Mouse (Mus musculus): ENCODE results near the gene Tmem102. TPM values are rescaled to one million over a fixed set of nuclear protein-coding genes. Genes with fewer than 3 reads are reported as not detected.

Gene Tmem102
- total and polyA plus RNA-seq, 3 experiments: not detected

GRCm38 (mm10) chr11:69757303-69758089 is 47.9 kb downstream of the Tmem102 start:
- Histone ChIP-seq H3K4me1 (ENCODE audit: insufficient read depth, low read depth, low read length) (peaks cover 66% of the 10 kb centered on the region), H3K27me3 (ENCODE audit: insufficient read depth, low read length) (no peaks in the 10 kb centered on the region), H3K36me3 (replicated peaks) (peaks cover 13% of the 10 kb centered on the region), H3K4me3 (ENCODE audit: low read depth, low read length) (peak overlapping the region; percentile 73), H3K9me3 (replicated peaks) (no peaks in the 10 kb centered on the region)
- DNase-seq (ENCODE audit: low spot score) (no peak), ATAC-seq (ENCODE audit: extremely low read depth, insufficient number of reproducible peaks, low FRiP score, poor library complexity, severe bottlenecking) (no peak)
- TF ChIP-seq GATA1 (IDR thresholded peaks at IDR 0.05; ENCODE audit: borderline replicate concordance, low read length) (no peak), CTCF (IDR thresholded peaks at IDR 0.05; ENCODE audit: low read depth, low read length) (no peak), POLR2AphosphoS5 (IDR thresholded peaks at IDR 0.05; ENCODE audit: insufficient replicate concordance, low read depth, low read length) (no peak), TAL1 (conservative IDR thresholded peaks at IDR 0.05; ENCODE audit: low read depth, low read length) (no peak), GATA2 (IDR thresholded peaks at IDR 0.05; ENCODE audit: borderline replicate concordance, low read depth, low read length) (no peak)

GRCm38 (mm10) chr11:69754701-69755100 is 50.7 kb downstream of the Tmem102 start:
- TF ChIP-seq GATA1 (IDR thresholded peaks at IDR 0.05; ENCODE audit: borderline replicate concordance, low read length) (no peak), GATA2 (IDR thresholded peaks at IDR 0.05; ENCODE audit: borderline replicate concordance, low read depth, low read length) (no peak), TAL1 (conservative IDR thresholded peaks at IDR 0.05; ENCODE audit: low read depth, low read length) (no peak), CTCF (IDR thresholded peaks at IDR 0.05; ENCODE audit: low read depth, low read length) (no peak), POLR2AphosphoS5 (IDR thresholded peaks at IDR 0.05; ENCODE audit: insufficient replicate concordance, low read depth, low read length) (no peak)
- Histone ChIP-seq H3K36me3 (replicated peaks) (peaks cover 19% of the 10 kb centered on the region), H3K4me3 (ENCODE audit: low read depth, low read length) (no peak overlapping the region; the same call in 1 of the 2 replicates), H3K27me3 (ENCODE audit: insufficient read depth, low read length) (no peaks in the 10 kb centered on the region), H3K9me3 (replicated peaks) (no peaks in the 10 kb centered on the region), H3K4me1 (ENCODE audit: insufficient read depth, low read depth, low read length) (peaks cover 61% of the 10 kb centered on the region)
- DNase-seq (ENCODE audit: low spot score) (no peak), ATAC-seq (ENCODE audit: extremely low read depth, insufficient number of reproducible peaks, low FRiP score, poor library complexity, severe bottlenecking) (no peak)

- H3K36me3 ChIP-seq (replicated peaks): peaks cover 23% of the 10 kb centered on the region
- DNase-seq (ENCODE audit: low spot score) (no peak), ATAC-seq (ENCODE audit: extremely low read depth, insufficient number of reproducible peaks, low FRiP score, poor library complexity, severe bottlenecking) (no peak)
- H3K4me3 ChIP-seq (ENCODE audit: low read depth, low read length): no peak overlapping the region; the same call in 1 of the 2 replicates
- H3K27me3 ChIP-seq (ENCODE audit: insufficient read depth, low read length): no peaks in the 10 kb centered on the region
- no peaks in the 10 kb centered on the region for H3K9me3 ChIP-seq (replicated peaks)
- H3K4me1 ChIP-seq (ENCODE audit: insufficient read depth, low read depth, low read length): peaks cover 57% of the 10 kb centered on the region
- TF ChIP-seq TAL1 (conservative IDR thresholded peaks at IDR 0.05; ENCODE audit: low read depth, low read length): no peak
- no peak for TF ChIP-seq CTCF (IDR thresholded peaks at IDR 0.05; ENCODE audit: low read depth, low read length)
These were observed 51.2 kb downstream of the Tmem102 start for GRCm38 (mm10) chr11:69754233-69754632.

Other genes starting within 250 kb of the Tmem102 start
Only the 20 nearest of the 45 such genes appear.
- not detected in 2 replicates for gene Tnfsf12, start 109.8 kb downstream of the Tmem102 start, total RNA-seq (2014; fragmentation: Nextera tagmentation)
- not detected in 2 replicates for gene Tnfsf12, start 109.8 kb downstream of the Tmem102 start, total RNA-seq (2017)
- gene Tnfsf12, start 109.8 kb downstream of the Tmem102 start, polyA plus RNA-seq (2012): not detected in 2 replicates
- gene Tnfsfm13, start 109.5 kb downstream of the Tmem102 start, total RNA-seq (2014; fragmentation: Nextera tagmentation): not detected in 2 replicates
- not detected in 2 replicates for gene Tnfsfm13, start 109.5 kb downstream of the Tmem102 start, total RNA-seq (2017)
- not detected in 2 replicates for gene Tnfsfm13, start 109.5 kb downstream of the Tmem102 start, polyA plus RNA-seq (2012)
- gene Polr2a, start 47.0 kb downstream of the Tmem102 start, total RNA-seq (2014; fragmentation: Nextera tagmentation): 192 and 251 TPM in 2 replicates
- gene Polr2a, start 47.0 kb downstream of the Tmem102 start, total RNA-seq (2017): 21.3 and 26.2 TPM in 2 replicates
- gene Polr2a, start 47.0 kb downstream of the Tmem102 start, polyA plus RNA-seq (2012): 116 and 119 TPM in 2 replicates
- gene Slc35g3, start 43.7 kb downstream of the Tmem102 start, total RNA-seq (2014; fragmentation: Nextera tagmentation): 1.1 TPM in 1 of 2 replicates, not detected in the other
- gene Slc35g3, start 43.7 kb downstream of the Tmem102 start, total RNA-seq (2017): 0.27 TPM in 1 of 2 replicates, not detected in the other
- gene Slc35g3, start 43.7 kb downstream of the Tmem102 start, polyA plus RNA-seq (2012): 0.18 TPM in 2 replicates
- 18.4 and 19.0 TPM in 2 replicates for gene Zbtb4, start 39.7 kb downstream of the Tmem102 start, total RNA-seq (2014; fragmentation: Nextera tagmentation)
- gene Zbtb4, start 39.7 kb downstream of the Tmem102 start, total RNA-seq (2017): 5.6 and 8.6 TPM in 2 replicates
- gene Zbtb4, start 39.7 kb downstream of the Tmem102 start, polyA plus RNA-seq (2012): 13.0 and 13.4 TPM in 2 replicates
- 2.3 and 2.8 TPM in 2 replicates for gene Chrnb1, start 9.7 kb downstream of the Tmem102 start, total RNA-seq (2014; fragmentation: Nextera tagmentation)
- gene Chrnb1, start 9.7 kb downstream of the Tmem102 start, total RNA-seq (2017): 1.1 and 1.2 TPM in 2 replicates
- gene Chrnb1, start 9.7 kb downstream of the Tmem102 start, polyA plus RNA-seq (2012): 0.39 and 0.50 TPM in 2 replicates
- gene Fgf11, start 3.8 kb downstream of the Tmem102 start, total RNA-seq (2014; fragmentation: Nextera tagmentation): 24.9 and 28.9 TPM in 2 replicates
- gene Fgf11, start 3.8 kb downstream of the Tmem102 start, total RNA-seq (2017): 3.6 and 4.2 TPM in 2 replicates
- 7.7 and 8.6 TPM in 2 replicates for gene Fgf11, start 3.8 kb downstream of the Tmem102 start, polyA plus RNA-seq (2012)
- not detected in 2 replicates for gene Gm39566, start 9.7 kb upstream of the Tmem102 start, total RNA-seq (2014; fragmentation: Nextera tagmentation)
- gene Gm39566, start 9.7 kb upstream of the Tmem102 start, total RNA-seq (2017): 0.05 and 0.06 TPM in 2 replicates
- gene Gm39566, start 9.7 kb upstream of the Tmem102 start, polyA plus RNA-seq (2012): not detected in 2 replicates
- gene Spem2, start 12.8 kb upstream of the Tmem102 start, total RNA-seq (2014; fragmentation: Nextera tagmentation): not detected in 2 replicates
- gene Spem2, start 12.8 kb upstream of the Tmem102 start, total RNA-seq (2017): not detected in 2 replicates
- not detected in 2 replicates for gene Spem2, start 12.8 kb upstream of the Tmem102 start, polyA plus RNA-seq (2012)
- gene Spem1, start 16.6 kb upstream of the Tmem102 start, total RNA-seq (2014; fragmentation: Nextera tagmentation): not detected in 2 replicates
- gene Spem1, start 16.6 kb upstream of the Tmem102 start, total RNA-seq (2017): 0.11 TPM in 1 of 2 replicates, not detected in the other
- not detected in 2 replicates for gene Spem1, start 16.6 kb upstream of the Tmem102 start, polyA plus RNA-seq (2012)
- gene Nlgn2, start 32.2 kb upstream of the Tmem102 start, total RNA-seq (2014; fragmentation: Nextera tagmentation): 3.0 and 6.8 TPM in 2 replicates
- 0.93 and 1.5 TPM in 2 replicates for gene Nlgn2, start 32.2 kb upstream of the Tmem102 start, total RNA-seq (2017)
- 3.1 and 3.5 TPM in 2 replicates for gene Nlgn2, start 32.2 kb upstream of the Tmem102 start, polyA plus RNA-seq (2012)
- gene Tmem256, start 32.9 kb upstream of the Tmem102 start, total RNA-seq (2014; fragmentation: Nextera tagmentation): 116 and 202 TPM in 2 replicates
- gene Tmem256, start 32.9 kb upstream of the Tmem102 start, total RNA-seq (2017): 409 and 434 TPM in 2 replicates
- 513 and 777 TPM in 2 replicates for gene Tmem256, start 32.9 kb upstream of the Tmem102 start, polyA plus RNA-seq (2012)
- gene Plscr3, start 40.8 kb upstream of the Tmem102 start, total RNA-seq (2014; fragmentation: Nextera tagmentation): 26.2 and 32.3 TPM in 2 replicates
- gene Plscr3, start 40.8 kb upstream of the Tmem102 start, total RNA-seq (2017): 9.3 and 12.1 TPM in 2 replicates
- gene Plscr3, start 40.8 kb upstream of the Tmem102 start, polyA plus RNA-seq (2012): 54.2 and 61.1 TPM in 2 replicates
- 4.3 and 9.0 TPM in 2 replicates for gene Tnk1, start 53.1 kb upstream of the Tmem102 start, total RNA-seq (2014; fragmentation: Nextera tagmentation)
- 0.82 and 1.5 TPM in 2 replicates for gene Tnk1, start 53.1 kb upstream of the Tmem102 start, total RNA-seq (2017)
- 0.47 and 0.95 TPM in 2 replicates for gene Tnk1, start 53.1 kb upstream of the Tmem102 start, polyA plus RNA-seq (2012)
- not detected in 2 replicates for gene Tmem95, start 72.4 kb upstream of the Tmem102 start, total RNA-seq (2014; fragmentation: Nextera tagmentation)
- gene Tmem95, start 72.4 kb upstream of the Tmem102 start, total RNA-seq (2017): not detected in 2 replicates
- gene Tmem95, start 72.4 kb upstream of the Tmem102 start, polyA plus RNA-seq (2012): not detected in 2 replicates
- gene Kctd11, start 75.8 kb upstream of the Tmem102 start, total RNA-seq (2014; fragmentation: Nextera tagmentation): 0.90 TPM in 1 of 2 replicates, not detected in the other
- gene Kctd11, start 75.8 kb upstream of the Tmem102 start, total RNA-seq (2017): 0.52 and 0.55 TPM in 2 replicates
- gene Kctd11, start 75.8 kb upstream of the Tmem102 start, polyA plus RNA-seq (2012): 0.34 and 0.39 TPM in 2 replicates
- gene Acap1, start 89.9 kb upstream of the Tmem102 start, total RNA-seq (2014; fragmentation: Nextera tagmentation): 94.6 and 98.7 TPM in 2 replicates
- gene Acap1, start 89.9 kb upstream of the Tmem102 start, total RNA-seq (2017): 103 and 118 TPM in 2 replicates
- 184 and 216 TPM in 2 replicates for gene Acap1, start 89.9 kb upstream of the Tmem102 start, polyA plus RNA-seq (2012)
- gene 2810408A11Rik, start 95.4 kb upstream of the Tmem102 start, total RNA-seq (2014; fragmentation: Nextera tagmentation): 6.6 and 7.2 TPM in 2 replicates
- 1.7 and 4.4 TPM in 2 replicates for gene 2810408A11Rik, start 95.4 kb upstream of the Tmem102 start, total RNA-seq (2017)
- 0.62 and 1.2 TPM in 2 replicates for gene 2810408A11Rik, start 95.4 kb upstream of the Tmem102 start, polyA plus RNA-seq (2012)
- 25.7 and 39.6 TPM in 2 replicates for gene Neurl4, start 95.4 kb upstream of the Tmem102 start, total RNA-seq (2014; fragmentation: Nextera tagmentation)
- 27.2 and 30.2 TPM in 2 replicates for gene Neurl4, start 95.4 kb upstream of the Tmem102 start, total RNA-seq (2017)
- 87.0 and 110 TPM in 2 replicates for gene Neurl4, start 95.4 kb upstream of the Tmem102 start, polyA plus RNA-seq (2012)
- gene Gps2, start 108.3 kb upstream of the Tmem102 start, total RNA-seq (2014; fragmentation: Nextera tagmentation): 305 and 344 TPM in 2 replicates
- gene Gps2, start 108.3 kb upstream of the Tmem102 start, total RNA-seq (2017): 44.9 and 45.8 TPM in 2 replicates
- gene Gps2, start 108.3 kb upstream of the Tmem102 start, polyA plus RNA-seq (2012): 203 and 216 TPM in 2 replicates